Mouse (Mus musculus) olfactory bulb, adult 2 months (tissue): Measurements from ENCODE around the gene Cbll1.

Experiments
- CTCF ChIP-seq: fragments of 200-500 bp; IDR thresholded peaks from 2 replicates; pipeline ENCODE4 v1.5.1; 2012; ENCODE audit warnings: low read depth, mild to moderate bottlenecking, low read length, moderate library complexity; ENCODE audit not compliant: insufficient read depth
- POLR2A ChIP-seq: fragments of 200-500 bp; IDR thresholded peaks from 2 replicates; pipeline ENCODE4 v1.6.1; 2012; ENCODE audit warnings: mild to moderate bottlenecking, low read depth, low read length, moderate library complexity; ENCODE audit not compliant: insufficient read depth

DNA sequence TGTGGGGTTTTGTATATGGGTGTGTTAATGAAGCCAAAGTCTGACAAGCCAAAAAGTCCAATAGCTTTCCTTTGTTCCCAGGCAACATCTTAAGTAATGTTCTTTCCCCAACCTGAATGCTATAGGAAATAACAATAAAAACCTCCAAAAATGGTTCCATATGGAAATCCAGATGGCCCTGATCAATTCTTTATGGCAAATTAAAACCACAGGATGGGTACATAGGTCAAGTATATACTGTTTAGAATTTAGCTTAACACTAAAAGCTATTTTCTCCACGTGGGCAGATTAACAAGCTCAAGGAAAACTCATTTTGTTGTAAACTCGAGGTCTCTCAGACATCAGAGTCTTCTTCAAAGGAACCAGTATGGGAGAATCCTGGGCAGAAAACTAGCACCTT is 45.8 kb upstream of the Cbll1 start:
- no peak for TF ChIP-seq CTCF
- no peak for TF ChIP-seq POLR2A
